Mouse (Mus musculus): Measurements from ENCODE around the gene Fchsd2.

The Fchsd2 gene

GRCm38 (mm10) chr7:101288436-101288835 is 195.8 kb downstream of the Fchsd2 start:
- no peak for DNase-seq (ENCODE audit: low spot score)

DNA sequence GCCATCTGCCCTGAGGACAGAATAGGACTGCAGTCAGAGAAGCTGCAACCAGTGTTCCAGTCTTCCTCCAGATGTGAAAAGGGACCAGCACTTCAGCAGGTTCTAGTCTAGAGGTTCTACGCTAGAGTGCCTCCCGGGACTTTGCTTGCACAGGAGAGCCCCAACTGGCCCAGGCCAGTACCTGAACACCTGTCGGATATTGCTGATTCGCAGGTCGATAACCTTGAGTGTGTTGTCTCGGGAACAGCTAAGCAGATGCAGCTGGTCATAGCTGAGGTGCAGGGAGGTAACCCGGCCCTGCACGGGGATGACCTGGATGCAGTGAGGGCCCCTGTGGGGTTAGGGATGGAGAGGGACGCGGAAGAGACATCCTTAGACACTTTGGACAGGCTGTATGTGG is 197.7 kb downstream of the Fchsd2 start:
- no peak for DNase-seq (ENCODE audit: low spot score)

DNA sequence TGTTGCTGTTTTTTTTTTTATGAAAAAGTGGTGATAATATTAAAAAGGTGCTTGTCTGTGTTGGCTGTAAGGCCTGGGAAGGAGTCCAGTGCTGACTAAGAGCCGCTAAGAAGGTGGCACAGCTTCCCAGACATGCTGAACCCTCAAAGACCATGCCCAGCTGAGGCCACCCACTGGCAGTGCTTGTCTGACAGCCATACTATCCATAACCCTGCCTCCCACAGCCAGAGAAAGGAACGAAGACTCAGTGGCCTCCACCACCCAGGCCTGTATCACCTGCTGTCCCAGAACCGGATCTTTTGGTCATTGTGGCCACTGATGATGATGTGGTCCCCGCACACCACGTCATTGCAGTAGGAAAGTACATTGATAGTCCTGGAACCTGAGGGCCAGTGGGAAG is 198.5 kb downstream of the Fchsd2 start:
- DNase-seq (ENCODE audit: low spot score): no peak

- no peak for DNase-seq (ENCODE audit: low spot score)
These were observed 199.0 kb downstream of the Fchsd2 start for GRCm38 (mm10) chr7:101291641-101292040.

DNA sequence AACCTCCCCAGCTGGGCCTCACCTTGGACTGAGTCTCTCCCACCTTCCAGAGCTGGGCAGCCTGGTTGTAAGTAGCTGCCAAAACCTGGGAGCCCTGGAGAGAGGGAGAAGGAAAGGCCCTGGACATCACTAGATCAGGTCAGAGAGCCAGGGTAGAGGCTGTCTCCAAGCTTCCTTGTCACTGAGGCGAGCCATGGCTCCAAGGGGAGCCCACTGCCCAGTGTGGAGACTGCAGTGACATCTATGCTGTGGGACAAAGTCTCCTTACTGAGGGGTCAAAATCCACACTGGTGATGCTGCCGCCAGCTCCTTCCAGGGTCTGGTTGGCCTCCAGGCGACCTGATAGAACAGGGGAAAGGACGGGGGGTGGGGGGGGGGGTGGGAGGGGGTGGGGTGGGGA is 199.4 kb downstream of the Fchsd2 start:
- no peak for DNase-seq (ENCODE audit: low spot score)

DNA sequence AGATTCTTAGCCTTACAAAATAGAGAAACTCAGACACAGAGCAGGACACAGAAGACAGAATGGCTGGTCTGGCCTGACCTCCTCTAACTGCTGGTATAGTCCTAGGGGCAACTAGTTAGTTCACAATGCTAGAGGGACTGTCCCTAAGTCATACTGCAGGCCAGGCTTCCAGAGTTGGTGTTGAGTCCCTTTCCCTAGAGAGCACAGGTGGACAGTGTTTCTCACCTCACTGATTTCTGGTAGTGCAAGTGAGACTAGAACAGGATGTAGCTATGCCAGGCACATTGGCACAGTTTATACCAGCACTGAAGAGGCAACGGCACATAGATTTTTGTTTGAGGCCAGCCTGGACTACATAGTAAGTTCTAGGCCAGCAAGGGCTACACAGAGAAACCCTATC is 200.0 kb downstream of the Fchsd2 start:
- no peak for DNase-seq (ENCODE audit: low spot score)

DNA sequence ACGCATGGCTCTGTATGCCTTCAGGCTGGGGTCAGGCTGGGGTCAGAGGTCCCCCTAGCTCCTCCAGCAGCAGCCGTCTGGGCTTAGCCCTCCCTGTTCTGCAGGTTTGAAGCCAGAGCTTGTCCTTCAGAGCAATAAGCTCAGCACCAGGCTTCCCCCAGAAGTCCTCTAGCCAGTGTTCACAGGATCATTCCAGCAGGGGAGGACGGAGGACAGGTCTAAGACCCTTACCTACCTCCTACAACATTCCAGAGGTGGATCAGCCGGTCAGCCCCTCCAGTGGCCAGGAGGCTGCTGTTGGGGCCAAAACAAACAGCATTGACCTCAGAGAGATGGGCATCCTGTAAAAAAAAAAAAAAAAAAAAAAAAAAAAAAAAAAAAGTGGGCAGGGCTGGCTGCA is 200.5 kb downstream of the Fchsd2 start:
- no peak for DNase-seq (ENCODE audit: low spot score)

- DNase-seq (ENCODE audit: low spot score): no peak
These were observed 200.9 kb downstream of the Fchsd2 start for GRCm38 (mm10) chr7:101293611-101294010.

- DNase-seq (ENCODE audit: low spot score): no peak
These were observed 202.8 kb downstream of the Fchsd2 start for GRCm38 (mm10) chr7:101295438-101295837.

- peak; percentile 37 for DNase-seq (ENCODE audit: low spot score)
These were observed 203.8 kb downstream of the Fchsd2 start for GRCm38 (mm10) chr7:101296252-101297022.

GRCm38 (mm10) chr7:101297023-101297405 is 204.4 kb downstream of the Fchsd2 start:
- DNase-seq (ENCODE audit: low spot score): no peak

GRCm38 (mm10) chr7:101298375-101298774 is 205.7 kb downstream of the Fchsd2 start:
- no peak for DNase-seq (ENCODE audit: low spot score)

DNA sequence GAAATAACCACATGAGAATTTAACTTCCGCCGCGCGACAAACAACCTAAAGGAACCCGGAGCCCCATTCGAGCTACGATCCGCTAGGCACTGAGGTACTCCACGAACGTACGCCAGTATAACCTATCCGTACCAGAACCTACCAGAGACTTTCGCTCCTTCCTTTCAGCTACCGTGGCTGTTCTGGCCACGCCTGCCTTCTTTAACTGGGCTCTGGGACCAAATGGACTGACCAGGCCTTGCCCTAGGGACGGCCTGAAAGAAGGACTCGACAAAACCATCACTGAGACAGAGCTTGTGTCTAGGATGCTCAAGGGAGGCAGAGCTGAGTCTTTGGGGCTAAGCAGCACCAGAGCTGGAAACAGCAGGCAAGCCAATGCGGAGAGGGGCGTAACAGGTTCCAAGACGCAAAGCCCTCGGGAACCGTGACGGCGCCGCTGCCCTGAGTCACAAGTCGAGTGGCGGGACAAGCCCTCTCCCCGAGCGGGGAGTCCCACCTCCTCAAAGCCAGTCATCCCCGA is 208.8 kb downstream of the Fchsd2 start:
- no peak for DNase-seq (ENCODE audit: low spot score)

- peak; percentile 65 for DNase-seq (ENCODE audit: low spot score)
These were observed 209.3 kb downstream of the Fchsd2 start, which contains the start of gene Atg16l2 for GRCm38 (mm10) chr7:101301881-101302456. Atg16l2 (minus strand) TSS chr7:101302251.

DNA sequence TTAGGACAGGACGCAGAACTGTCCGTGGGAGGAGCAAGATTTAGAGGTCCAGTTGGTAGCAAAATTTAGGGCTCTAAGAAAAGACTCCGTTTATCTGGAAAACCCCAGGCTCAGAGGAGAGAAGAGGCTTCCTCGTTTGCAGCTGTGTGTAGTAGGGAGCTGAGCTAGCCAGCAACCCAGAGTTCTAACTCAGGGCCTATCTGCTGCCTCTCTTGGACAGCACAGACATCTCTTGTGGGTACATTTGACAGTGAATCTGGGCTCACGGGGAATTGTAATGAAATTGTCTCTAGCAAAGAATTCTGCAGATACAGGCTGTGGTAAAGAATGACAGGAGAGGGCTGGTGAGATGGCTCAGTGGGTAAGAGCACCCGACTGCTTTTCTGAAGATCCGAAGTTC is 210.0 kb downstream of the Fchsd2 start:
- DNase-seq (ENCODE audit: low spot score): no peak

DNA sequence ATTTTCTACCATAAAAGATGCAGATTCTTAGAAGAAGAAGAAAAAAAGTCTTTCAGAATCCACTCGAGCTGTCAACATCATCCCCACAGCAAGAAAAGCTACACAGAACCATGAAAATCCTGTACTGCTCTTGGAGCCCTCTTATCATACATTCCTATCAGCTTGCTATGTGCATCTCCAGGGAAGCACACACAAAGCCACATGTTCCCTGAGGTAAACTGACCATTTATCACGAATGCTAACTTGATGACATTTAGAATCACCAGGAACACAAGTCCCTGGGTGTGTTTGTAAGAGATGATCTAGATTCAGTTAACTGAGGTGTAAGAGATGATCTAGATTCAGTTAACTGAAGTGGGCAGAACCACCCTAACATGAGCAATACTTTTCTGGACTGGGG is 214.2 kb downstream of the Fchsd2 start:
- DNase-seq (ENCODE audit: low spot score): no peak

- no peak for DNase-seq (ENCODE audit: low spot score)
These were observed 217.3 kb downstream of the Fchsd2 start for GRCm38 (mm10) chr7:101309985-101310326.

DNA sequence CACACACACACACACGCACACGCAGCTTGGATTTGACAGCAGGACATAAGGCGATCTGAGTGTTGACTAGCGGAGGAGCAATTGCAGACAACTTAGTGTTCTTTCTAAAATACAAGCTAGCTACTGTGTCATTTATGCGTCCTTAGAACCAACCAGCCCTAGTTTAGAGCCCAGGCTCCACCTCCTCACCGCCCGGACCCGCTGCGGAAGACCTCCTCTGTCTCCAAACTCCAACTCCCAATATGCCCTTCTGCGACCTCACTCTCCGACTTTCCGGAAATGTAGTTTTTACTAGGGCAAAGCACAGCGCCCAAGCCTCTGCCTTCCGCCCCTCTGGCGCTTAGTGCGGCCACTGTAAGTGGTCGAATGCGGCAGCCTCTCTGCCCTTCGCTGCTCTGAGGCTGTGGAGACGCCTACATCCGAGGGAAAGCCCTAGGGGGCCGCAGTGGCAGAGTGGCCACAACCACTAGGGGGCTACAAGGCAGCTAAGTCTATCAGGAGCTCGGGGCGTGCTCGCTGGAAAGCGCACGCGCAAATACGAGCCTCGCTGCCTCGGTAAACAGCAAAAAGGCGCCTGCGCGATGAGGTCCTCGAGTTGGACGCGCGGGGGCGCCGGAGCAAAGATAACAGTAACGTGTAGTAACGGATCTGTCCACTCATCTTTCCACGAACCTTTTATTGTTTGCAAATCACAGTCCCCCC is 217.8 kb downstream of the Fchsd2 start:
- DNase-seq (ENCODE audit: low spot score): peak; percentile 80

GRCm38 (mm10) chr7:101311061-101311460 is 218.4 kb downstream of the Fchsd2 start:
- no peak for DNase-seq (ENCODE audit: low spot score)

GRCm38 (mm10) chr7:101313033-101313432 is 220.4 kb downstream of the Fchsd2 start:
- no peak for DNase-seq (ENCODE audit: low spot score)

DNA sequence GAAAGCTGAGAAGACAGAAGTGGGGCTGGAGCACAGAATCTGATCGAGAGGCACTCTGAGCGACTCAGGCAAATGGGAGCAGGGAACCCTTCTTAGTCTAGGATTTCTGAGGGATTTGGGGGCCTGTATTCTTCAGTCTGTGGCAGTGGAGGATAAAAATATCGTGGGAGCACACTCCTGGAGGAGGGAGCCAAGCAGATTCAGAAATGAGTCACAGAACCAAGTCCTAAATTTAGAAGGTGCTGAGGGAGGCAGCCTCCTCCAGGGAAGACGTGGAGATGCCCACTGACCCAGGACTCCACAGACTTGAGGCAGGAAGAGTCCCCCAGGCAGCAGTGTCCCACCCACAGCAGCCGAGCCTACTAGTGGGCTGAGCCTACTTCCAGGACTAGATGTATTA is 221.7 kb downstream of the Fchsd2 start:
- DNase-seq (ENCODE audit: low spot score): no peak

- no peak for DNase-seq (ENCODE audit: low spot score)
These were observed 223.0 kb downstream of the Fchsd2 start for GRCm38 (mm10) chr7:101315699-101316098.

DNA sequence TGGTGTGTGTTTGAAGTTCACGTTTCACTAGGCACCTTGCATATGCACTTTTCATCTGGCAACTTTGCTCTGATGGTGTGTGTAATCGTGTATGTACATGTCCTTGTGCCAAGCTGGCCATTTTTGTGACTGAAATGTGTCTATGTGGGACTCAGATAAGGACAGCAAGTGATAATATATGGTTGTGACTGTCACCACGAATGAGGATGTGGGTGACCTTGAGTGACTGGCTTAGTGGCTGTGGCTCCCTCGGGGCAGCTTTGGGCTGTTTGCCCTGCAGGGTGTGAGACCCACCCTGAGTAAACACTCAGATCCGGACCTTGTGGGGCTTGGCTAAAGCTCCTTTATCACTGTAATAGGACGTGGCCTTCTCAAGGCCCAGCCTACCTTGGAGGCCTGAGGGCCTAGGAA is 223.9 kb downstream of the Fchsd2 start:
- DNase-seq (ENCODE audit: low spot score): no peak
